Mouse (Mus musculus) inflammation-experienced regulatory T-cells, adult 6 months (primary cell): ENCODE measurements around the gene Ldlrad3. TPM values are rescaled to one million over a fixed set of nuclear protein-coding genes. Genes with fewer than 3 reads are reported as not detected.

Source experiments
- ATAC-seq: one replicate; pipeline ENCODE4 v1.8.0; 2017
- polyA plus RNA-seq, 3 experiments: library from polyadenylated mRNA; unstranded; fragments of 100-300 nt; shearing (Covaris generic); gene quantifications; one replicate each; pipeline ENCODE4 v1.2.1; 2017

Gene Ldlrad3
- polyA plus RNA-seq, 3 experiments from 2014 or later = 0.30 to 0.77 (median 0.61) TPM

DNA sequence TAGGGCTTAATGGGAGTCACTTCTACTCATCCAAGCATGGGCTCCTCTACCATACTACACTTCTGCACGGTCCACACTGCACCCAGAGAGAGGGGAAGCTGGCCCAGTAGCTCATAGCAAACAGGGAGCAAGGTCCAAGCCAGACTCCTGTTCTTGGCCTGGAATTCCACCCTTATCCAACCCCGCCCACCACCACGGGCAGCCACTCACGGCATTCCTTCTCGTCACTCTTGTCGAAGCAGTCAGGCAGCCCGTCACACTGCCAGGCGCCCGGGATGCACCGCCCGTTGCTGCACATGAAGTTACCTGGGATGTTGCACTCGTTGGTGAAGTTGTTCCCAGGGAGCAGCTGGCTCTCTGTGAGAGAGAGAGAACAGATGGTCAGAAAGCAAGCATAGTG lies 72.9 kb downstream of the Ldlrad3 start:
- no peak for ATAC-seq

DNA sequence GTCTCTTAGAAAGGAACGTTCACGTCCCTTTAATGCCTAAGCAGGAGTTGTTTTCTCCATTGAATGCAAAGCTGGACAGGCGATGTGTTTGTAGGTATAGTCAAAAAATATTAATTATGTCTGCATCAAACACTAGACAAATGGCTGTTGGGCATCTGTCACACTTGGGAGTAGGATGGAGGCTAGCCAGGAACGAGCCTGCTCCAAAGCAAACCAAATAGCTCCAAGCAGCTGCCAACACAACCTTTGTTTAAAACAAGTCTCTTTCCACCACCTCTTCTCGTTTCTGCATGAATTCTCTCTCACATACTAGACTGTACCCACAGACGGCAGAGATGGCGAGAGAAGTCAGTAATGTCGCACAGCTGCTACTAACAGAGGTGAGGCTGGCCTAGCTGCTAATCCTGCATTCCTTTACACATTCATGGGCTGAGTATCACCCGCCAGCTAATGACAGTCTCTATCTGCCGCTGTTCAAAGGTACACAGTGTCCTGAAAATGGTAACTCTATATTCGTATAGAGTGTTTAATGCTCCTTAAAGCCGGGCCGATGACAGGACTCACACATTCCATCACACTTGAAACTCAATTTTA lies 74.2 kb downstream of the Ldlrad3 start:
- no peak for ATAC-seq

DNA sequence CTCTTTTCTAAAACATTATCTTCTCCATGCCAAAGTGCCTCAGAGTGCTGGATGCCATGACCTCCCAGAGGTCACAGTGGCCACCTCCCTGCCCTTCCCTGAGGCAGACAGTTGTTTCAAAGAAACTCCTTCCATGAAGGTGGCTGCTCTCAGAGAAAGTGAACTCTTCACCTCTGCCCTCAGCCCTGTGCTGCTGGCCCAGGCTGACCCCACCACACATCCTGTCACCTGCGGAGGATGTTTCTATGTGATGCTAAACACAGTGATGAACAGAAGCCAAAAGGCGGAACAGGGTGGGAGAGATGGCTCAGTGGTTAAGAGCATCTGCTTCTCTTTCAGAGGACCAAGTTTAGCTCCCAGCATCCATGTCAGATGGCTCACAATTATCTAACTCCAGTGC lies 75.9 kb downstream of the Ldlrad3 start:
- ATAC-seq = no peak

GRCm38 (mm10) chr2:102107280-102107679 lies 78.9 kb downstream of the Ldlrad3 start:
- no peak for ATAC-seq

DNA sequence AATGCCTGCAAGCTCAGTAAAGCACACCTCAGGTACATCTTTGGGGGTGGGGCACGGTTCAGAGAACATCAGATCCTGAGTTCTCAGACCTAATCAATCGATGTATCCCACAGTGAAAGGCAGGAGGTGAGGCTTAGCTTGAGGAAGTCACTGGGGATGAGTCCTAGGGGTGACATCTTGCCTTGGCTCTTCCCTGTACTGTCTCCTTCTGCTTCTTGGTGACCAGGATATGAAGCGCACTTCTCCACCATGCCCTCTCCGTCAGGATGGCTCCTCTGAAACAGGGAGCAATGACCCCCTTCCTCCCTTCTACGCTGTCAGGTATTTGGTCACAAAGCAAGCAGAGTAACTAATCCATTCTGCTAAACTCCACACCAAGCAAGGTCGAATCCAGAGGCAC lies 79.5 kb downstream of the Ldlrad3 start:
- no peak for ATAC-seq

- ATAC-seq = no peak
These were observed 80.7 kb downstream of the Ldlrad3 start for GRCm38 (mm10) chr2:102105454-102105853.

DNA sequence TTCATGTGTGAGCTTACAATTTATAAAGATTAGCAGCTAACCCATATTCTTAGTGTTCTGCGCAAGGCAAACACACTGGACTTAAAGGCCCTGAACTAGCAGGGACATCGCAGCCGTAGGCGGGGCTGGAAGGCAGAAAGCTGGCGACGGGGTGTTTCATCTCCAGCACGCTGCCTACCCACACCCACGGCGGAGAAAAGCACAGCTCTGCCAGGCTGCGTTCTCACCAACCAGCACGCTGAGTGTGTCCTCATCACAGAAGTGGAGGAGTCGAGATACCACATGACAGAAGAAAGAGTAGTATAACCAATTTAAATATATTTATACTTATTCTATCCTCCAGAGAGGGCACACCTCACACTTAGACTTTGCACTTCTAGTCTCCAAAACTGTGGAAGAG lies 82.2 kb downstream of the Ldlrad3 start:
- ATAC-seq = no peak

DNA sequence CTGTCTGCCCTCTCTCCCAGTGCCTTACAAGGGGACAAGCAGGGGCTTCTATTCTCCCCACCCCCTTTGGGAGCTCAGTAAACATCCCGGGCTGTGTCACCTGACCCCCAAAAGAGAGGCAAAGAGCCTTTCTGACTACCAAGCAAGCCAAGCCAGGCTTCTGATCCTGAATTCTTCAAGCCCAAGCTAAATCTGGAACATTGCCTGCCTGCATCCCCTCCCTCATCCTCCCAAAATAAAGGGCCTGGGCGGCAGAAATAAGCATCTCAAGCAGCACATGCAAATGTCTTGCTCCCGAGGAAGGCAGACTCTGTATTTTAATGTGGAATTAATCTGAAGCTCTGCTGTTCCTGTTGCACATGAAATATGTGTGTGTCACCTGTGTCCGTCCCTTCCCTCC lies 85.7 kb downstream of the Ldlrad3 start:
- ATAC-seq = no peak

DNA sequence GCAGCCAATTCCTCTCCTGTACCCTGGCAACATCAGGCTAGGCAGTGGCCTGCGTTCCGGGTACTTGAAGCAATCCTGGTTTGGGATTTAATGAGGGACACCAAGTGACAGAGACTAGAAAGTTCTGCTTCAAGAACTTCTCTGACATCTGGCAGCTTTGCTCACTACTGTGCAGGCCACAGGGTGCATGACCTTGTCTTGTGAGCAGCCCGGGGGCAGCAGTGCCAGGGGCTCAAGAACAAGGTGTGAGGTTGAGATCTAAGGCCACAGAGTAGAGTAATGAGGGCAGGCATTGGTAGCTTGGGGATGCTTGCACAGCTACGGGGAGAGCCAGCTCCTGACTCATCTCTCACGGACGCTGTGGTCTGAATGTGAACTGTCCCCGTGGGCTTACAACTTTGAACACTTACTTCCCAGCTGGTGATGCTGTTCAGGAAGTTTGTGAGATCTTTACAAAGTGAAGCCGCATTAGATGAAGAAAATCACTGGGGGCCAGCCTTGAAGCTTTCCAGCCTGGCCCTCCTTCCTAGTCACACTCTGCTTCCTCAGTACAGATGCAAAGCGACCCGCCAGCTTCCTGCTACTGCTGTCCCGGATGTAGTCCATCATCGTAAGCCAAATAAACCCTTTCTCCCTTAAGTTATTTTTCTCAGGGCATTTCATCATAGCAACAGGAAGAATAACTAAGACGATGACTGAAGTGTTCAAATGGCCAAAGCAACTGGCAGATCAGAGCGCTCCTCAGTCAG lies 86.3 kb downstream of the Ldlrad3 start:
- ATAC-seq = no peak

DNA sequence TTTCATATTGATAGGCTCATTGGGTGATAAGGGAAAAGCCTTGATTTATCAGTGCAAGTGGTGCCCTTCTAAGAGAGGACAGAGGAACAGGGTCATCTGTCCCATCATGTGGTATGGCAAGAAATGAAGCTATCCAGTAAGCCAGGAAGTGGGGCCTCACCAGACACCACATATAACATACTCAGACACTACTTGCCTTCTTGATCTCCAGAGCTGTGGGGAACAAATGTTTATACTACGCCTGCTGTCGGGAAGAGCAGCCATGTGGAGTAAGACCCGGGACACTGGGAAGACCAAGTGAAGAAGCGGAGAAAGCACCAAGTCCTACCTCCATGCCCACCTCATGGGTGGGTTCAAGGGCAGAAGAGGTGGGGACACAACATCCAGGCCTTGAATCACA lies 86.9 kb downstream of the Ldlrad3 start:
- no peak for ATAC-seq

DNA sequence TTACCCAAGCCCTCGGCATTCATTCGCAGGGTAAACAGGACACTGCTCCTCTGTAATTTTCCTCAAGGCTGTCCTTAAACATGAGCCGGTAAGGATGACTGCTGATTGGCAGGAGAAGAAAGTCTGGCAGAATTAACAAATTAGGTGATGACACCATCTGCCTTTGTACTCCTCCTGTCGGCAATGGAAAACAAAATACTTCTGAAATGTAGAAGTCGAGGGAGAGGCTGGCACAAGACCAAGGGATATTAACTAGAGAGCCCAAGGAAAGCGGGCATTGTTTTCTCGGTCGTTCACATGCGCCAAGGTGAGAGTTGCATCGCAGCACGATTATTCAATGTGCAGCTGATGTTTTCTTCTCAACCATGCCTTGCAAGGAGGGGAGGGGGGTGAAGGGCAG lies 91.4 kb downstream of the Ldlrad3 start:
- ATAC-seq = no peak

DNA sequence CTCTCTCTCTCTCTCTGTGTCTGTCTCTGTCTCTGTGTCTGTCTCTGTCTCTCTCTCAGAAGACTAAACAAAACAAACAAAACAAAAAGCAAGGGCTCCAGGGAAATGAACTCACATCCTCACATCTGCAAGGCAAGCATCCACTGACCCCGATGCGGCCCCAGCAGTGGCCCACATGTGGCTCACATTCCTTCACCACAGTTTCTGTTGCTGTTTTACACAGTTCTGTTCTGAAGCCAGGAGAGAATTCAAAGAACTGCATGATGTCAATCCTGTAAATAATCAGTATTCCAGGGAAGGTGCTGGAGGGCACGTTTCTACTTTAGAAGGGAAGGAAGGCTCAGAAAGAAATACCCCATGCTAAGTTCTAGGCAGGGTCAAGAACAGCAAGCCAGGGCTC lies 91.9 kb downstream of the Ldlrad3 start:
- no peak for ATAC-seq

DNA sequence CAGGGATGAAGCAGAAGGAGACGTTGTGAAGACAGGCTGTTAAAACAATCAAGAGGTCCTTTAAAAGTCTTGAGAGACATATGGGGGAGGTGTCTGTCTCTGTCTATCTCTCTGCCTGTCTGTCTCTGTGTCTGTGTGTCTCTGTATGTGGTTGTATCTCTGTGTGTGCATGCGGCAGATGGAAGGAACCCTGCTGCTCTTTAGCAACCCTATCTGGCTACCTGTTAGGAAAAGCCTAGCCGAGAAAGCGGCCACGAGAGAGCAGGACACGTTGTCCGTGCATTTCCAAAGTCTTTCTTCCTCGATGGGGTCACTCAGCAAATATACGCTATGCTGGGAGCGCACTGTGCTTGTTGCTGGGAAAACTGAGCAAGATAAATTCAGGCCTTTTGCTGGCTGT lies 93.6 kb downstream of the Ldlrad3 start:
- no peak for ATAC-seq

DNA sequence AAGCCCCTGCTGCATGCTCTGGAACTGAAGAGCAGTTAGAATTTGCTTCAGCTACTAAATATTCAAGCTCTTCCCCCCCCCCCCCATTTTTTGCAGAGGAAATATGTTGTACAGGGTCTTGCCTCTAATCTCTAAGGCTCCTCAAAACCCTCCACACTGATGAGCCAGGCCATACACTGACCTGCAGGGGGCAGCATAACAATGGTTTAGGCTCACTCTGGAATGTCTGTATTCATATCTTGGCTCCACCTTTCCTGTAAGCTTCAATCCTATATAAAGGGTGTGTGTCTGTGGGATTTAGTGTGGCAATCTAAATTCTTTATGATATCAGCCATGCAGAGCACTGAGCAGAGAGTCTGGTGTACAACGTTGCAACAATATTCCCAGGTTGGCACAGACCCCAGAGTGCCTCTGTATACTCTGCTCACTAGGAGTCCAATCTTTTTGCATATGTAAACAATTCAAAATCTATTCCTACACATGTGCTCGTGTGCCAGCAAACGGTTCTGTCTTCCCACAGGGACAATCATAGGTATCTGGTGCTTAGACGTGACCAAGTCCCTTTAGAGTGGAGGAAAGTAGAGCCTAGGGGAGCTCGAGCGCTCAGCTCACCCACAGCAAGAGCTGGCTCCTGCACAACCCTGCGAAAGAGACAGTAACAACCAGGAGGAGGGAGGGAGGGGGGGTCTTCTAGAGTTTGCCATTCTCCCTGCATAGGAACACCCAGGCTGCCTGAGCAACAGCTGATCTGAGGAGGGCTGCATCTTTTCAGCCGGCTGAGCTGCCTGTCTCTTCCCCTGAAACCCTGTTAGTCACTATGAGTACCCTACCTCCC lies 94.5 kb downstream of the Ldlrad3 start:
- no peak for ATAC-seq

DNA sequence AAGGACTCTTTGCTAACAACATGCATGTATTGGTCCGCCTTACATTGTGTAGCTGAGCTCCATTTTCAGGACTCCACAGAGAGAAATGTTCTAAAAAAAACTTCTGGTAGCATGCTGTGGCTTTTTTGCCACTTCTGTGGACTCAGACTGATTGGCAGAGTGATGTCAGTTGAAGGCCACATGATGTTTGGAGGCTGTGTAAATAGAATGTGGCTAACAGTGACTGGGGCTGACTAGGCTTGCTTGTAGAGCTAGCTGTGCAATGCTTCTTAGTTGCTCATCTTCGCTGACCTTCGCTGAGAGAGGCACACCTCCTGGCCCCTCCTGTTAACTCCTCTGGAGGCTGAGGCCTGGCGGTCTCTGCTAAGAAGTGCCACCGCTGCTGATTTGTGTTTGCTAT lies 98.4 kb downstream of the Ldlrad3 start:
- no peak for ATAC-seq

GRCm38 (mm10) chr2:102086583-102086982 lies 99.6 kb downstream of the Ldlrad3 start:
- ATAC-seq = no peak

GRCm38 (mm10) chr2:102082782-102083181 lies 103.4 kb downstream of the Ldlrad3 start:
- no peak for ATAC-seq

DNA sequence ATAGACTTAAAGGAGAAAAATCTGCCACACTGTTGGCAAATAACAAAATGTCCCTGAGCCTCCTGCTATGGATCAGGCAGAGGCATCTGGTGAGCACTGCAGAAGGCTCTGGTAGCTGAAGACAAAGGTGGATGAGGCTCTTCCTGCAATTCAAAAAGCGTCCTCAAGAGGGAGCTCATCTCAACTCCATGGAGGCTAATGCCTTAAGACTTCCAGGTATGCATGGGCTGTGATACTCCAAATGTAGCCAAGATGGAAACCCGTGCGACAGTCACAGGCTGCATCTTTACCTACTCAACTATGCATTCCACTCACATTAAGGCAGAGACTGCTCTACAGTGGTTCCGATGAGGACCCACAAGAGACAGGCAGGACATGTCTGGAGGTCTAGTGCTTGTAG lies 108.6 kb downstream of the Ldlrad3 start:
- peak; percentile 28 for ATAC-seq

DNA sequence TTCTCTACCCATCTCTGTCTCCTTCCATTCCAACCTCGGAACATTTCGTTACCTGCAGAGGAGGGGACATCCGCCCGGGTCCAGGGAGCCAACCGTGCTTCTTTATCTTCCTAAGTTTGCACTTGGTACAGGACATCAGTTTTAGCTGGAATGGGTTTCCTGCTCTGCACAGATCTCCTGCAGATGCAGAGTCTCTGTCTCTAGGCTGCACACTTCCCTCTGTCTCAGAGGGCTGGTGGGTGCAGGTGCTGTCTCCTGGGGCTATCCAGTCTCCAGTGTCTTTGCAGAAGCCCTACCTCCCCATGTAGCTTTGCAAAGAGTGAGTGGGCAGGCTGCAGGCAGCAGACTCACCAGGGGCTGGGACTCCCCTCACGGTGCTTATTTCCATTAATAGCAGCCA lies 109.9 kb downstream of the Ldlrad3 start:
- no peak for ATAC-seq

DNA sequence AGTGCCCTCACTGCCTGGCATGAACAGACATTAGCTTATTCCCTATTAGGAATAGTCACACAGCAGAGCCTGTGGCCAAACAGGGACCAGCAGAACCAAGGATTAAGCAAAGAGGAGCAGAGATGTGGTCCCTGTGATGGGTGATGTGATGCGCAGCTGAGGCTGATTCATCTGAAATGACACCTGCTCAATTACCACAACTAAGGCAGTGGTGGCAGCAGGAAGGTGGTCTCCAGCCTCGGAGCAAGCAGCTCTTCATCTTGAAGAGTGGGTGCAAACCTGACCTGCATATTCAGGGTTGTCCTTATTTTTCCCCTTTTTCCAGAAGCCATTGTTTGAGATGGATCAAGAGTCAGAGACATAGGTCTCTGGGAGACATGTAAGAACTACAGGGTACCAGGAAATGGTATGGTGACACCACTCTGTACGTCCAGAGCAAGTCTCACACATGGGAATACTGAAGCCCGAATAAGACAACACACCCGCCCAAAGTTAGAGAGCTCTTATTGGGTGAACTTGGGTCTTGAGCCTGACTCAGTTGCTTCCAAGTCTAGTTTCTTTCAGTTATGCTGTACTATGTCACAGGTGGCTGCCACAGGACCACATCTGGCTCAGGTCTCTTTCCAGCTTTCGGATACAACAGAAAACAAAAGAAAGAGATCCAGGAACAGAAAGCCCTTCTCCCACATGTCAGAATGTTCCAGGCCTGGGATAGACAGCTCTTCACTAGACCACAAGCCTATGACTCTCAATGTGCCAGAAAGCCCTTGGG lies 112.7 kb downstream of the Ldlrad3 start:
- no peak for ATAC-seq

GRCm38 (mm10) chr2:102072859-102073258 lies 113.3 kb downstream of the Ldlrad3 start:
- no peak for ATAC-seq

GRCm38 (mm10) chr2:102071022-102071717 lies 115.0 kb downstream of the Ldlrad3 start:
- ATAC-seq = no peak
